Mouse (Mus musculus) hematopoietic stem cell, adult 5-6 weeks (primary cell): ENCODE measurements at regions not wholly inside any gene's neighbourhood (a gene's known extent, or its start where the extent isn't known, plus 50 kb on each side); places are given as distances from the start of the nearest gene placed in this dataset.

Experiments
- ATAC-seq, 2 experiments: fragments of 125-278 bp in 1 of 2; replicated peaks in 1 of 2; 2 replicates each; pipeline ENCODE4 v1.8.0; 2016 to 2017; ENCODE audit warnings: inconsistent platforms in 2 of 2, mild to moderate bottlenecking in 2 of 2, moderate number of reproducible peaks in 2 of 2, low read depth in 1 of 2, moderate TSS enrichment in 1 of 2; ENCODE audit not compliant: low FRiP score in 2 of 2, poor library complexity in 2 of 2, severe bottlenecking in 2 of 2, insufficient read depth in 1 of 2, low TSS enrichment in 1 of 2

DNA sequence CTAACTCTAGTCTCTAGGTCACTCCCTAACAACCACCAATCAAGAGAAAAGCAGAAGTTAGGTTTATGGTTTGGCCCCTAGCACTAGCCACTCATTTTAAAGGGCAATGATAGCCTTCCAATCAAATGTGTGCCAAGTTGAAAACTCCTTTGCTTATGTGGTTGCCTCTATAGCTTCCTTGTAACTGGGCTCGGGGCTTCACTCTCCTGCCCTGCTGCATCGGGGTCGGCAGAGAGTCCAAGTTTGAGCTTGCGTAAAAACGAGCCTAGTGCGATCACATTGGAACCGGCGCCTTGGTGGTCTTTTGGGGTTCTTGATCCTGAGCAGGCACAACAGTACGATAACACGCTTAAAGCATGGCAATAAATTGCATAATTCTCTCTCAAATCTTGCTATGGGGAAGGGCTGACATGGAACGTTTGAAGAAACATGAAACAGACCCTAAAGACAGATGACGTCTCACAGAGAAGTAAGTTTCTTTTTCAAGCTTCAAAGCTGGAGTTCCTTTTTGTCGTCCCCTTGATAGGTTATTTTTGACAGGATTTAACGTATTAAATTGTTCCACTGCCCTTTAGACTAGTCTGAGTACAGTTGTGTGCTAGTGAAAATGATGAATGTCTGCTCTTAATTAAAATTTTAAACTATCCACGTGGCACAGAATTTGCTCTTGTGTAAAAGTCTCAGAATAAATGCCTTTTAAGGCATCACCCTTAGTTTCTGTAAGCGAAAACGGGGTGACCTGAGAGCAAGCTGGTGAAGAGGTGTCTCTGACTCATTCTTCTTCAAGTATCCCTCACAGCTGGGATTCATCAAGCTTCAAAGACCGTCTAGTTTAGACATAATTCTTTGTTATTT, 52.0 kb downstream of the 4930426L09Rik start:
- peak; percentile 32 to 42; a peak in 2 of 4 replicates for ATAC-seq

DNA sequence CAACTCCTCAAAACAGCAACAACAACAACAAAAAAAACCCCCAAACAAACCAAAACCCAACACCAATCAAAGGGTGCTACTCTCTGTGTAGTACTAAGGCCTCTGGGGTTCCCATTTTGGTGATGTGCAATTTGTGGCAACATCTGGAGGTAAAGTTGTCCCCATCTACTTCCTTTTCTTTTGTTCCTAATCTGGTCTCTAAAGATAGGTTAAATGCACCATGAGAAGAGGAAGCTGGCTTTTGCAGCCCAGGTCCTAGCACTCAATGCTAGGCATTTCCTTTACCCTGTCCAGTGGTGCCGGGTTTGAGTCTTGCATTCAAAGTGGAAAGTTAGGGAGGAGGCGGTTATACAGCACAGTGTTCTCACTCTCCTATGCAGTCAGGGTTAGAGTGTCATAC, 57.4 kb downstream of the 4930426L09Rik start:
- ATAC-seq: peak; percentile 74 to 89

DNA sequence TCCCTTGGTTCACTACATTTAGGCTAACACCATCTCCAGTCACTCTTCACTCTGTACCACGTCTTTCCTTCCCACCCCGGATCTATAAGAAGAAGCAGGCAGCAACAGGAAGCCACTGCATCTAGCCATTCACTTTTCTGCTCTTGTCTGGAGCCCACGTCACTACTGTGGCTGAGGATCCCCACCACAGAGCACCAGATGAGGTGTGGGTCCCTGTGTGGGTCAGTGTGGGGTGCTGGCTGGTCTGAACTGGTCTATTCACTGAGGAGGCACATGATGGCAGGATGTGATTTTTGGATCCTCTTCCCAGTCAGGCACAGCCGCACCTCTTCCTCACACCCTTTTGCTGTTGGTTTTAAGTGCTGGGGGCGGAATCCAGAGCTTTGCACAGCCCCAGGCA, 59.7 kb downstream of the 4930426L09Rik start:
- ATAC-seq: peak in 1 of 2 experiments; percentile 28; a peak in 1 of 4 replicates

DNA sequence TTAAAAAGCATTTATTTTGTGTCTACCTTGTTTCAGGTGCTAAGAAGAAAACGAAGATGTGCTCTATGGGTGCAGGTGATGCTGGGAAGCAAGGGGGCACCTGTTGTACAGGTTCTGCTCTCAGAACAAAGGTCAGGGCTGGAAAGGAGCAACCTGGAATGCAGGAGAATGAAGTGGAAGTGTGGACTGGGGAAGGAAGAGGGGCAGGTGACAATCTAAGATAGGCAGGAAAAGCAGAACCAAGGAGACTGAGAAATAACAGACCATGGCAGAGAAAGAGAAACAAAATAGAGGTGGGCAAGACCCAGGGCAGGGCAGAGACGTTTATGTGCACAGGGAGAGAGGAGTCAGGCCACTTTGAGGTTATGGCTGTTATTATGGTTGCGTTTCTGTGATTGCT, 60.6 kb downstream of the 4930426L09Rik start:
- peak in 1 of 2 experiments; percentile 16; a peak in 1 of 4 replicates for ATAC-seq

DNA sequence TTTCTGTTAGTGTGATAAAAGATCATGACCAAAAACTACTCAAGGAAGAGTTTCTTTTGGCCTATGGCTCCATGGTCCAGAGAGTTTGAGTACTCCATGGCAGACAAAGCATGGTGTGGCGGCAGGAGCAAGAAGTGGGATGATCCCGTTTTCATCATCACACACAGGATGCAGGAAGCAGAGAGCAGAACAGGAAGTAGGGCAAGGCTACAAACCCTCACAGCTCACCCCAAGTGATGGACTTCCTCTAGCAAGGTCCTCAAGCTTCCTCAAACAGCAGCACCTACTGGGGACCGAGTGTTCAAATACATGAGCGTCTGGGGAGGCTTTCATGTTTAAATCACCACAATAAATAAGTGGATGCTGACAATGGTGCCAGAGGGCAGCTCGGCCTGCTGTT, 61.1 kb downstream of the 4930426L09Rik start:
- peak; percentile 9 to 36; a peak in 1 of 4 replicates for ATAC-seq

DNA sequence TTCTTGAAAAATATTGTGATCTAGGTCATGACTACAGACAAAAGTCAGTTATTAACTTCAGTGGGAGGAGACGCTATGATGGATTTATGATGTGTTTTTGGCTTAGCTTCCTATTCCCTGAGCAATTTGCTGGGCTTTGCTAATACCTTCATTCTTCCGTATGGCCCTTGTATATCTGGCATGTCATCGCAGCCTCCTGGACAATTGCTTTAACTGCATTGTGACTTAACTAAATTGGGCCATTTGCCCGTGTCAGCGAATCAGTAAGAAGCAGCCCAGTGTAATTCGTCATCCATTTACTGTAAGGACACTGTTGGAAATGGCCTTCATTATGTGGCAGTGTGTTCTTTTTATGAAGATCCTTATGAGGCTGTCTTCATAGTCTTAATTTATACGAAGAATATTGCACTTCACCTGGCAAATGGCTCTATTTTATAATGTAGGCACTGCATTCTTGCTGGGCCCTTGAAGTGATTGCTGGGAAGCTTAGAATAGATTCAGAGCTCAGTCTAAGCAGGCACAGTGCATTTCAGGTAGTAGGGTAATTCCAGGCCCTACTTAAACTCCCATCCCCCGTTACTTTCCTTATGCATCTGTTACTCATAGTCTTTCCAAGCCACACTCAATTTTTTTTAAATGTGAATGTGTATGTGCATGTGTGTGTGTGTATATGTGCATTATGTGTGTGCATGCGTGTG, 62.2 kb downstream of the 4930426L09Rik start:
- no peak for ATAC-seq

DNA sequence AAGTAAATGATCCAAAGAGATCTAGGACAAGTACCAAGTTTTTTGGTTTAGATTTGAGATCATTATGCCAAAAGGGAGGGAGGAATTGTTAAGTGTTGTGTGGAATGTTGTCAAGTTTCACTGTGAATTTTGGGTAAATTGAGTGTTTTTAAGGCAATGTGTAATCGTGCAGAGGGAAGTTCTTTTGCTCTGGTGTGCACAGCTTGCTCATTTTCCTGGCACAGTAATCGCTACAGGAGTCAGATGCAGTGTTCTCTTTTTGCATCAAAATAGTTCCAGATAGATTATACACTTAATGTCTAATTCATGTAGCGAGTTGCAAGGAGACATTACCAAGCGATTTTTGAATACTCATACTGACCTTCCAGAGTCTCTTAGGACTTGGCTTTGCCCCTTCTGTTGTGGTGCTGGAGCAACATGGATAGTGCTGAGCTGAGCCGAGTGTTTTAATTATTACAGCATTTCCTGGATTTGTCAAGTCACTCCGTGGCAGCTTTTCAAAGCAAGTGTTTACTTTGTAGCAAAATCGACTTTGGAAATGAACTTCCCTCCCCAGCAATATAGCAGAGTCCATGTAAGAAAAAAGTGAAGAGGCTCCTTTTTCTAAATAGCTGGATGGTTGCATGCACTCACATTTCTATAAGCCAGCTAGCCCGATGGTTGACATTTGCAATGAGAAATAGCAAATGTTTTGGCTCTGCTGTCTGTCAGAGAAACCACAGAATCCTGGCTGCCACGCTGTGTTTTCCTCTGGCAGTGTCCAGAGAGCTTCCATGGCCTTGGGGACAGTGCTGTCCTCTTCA, 66.6 kb downstream of the 4930426L09Rik start:
- ATAC-seq: peak in 1 of 2 experiments; percentile 27; a peak in 1 of 4 replicates

DNA sequence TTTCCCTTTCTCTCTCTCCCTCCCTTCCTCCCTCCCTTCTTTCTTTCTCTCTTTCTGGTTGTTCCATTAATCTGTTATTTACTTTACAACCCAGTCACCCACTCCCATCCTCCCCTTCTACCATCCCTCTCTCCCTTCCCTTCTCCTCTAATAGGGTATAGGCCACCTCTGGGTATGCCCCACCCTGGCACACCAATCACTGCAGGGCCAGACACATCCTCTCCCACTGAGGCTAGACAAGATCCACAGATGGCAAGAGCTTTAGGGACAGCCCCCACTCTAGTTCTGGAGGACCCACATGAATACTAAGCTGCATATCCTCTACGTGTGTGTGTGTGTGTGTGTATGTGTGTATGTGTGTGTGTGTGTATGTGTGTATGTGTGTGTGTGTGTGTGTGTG, 67.4 kb downstream of the 4930426L09Rik start:
- ATAC-seq: no peak

DNA sequence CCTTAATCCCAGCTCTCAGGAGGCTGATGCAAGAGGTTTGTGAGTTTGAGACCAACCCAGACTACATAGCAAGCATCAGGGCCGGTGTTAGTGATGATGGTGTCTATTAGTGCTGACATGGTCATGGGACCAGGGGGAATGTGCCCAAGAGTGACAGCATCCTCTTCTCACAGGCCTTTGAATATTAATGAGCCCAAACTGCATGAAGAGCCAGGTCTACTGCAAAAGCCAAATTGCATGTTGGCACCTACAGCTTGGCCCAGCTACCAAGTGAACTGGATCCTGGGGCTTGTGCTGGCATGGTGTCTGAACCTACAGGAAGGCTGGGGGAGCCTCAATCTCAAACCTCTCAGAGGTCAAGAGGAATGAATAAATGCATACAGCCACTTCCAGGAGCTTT, 70.0 kb downstream of the 4930426L09Rik start:
- ATAC-seq: no peak

DNA sequence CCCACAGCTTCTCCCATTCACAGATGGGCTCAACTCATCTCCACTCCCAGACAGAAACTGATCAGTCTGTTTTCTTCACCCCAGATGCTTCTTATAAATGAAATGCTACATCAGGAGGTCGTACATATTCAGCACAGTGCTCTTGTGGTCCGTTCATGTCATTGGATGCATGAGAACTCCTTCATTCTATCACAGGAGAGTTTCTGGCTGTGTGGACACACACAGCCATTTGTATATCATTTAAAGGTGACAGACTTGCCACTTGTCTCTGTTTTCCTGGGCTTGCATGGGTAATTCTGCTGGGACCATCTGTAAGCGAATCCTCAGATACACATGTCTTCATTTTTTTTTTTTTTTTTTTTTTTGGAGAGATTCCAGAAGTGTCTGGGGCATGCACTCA, 85.7 kb downstream of the 4930426L09Rik start:
- no peak for ATAC-seq

DNA sequence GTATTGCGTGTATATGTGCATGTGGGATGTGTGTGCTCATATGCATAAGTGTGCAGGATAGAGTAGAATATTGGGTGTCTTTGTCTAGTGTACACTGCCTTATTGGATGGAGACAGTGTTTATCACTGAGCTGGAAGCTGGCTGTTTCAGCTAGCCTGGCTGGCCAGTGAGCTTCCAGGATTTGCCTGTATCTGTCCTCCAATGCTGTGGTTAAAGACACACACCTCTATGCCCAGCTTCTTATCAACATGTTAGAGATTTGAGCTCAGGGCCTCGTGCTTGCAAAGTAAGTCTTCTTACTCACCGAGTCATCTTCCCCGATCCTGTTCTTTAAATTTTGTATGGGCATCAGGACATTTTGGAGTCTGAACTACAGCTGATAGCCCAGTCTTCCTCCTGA, 87.0 kb downstream of the 4930426L09Rik start:
- ATAC-seq: no peak

DNA sequence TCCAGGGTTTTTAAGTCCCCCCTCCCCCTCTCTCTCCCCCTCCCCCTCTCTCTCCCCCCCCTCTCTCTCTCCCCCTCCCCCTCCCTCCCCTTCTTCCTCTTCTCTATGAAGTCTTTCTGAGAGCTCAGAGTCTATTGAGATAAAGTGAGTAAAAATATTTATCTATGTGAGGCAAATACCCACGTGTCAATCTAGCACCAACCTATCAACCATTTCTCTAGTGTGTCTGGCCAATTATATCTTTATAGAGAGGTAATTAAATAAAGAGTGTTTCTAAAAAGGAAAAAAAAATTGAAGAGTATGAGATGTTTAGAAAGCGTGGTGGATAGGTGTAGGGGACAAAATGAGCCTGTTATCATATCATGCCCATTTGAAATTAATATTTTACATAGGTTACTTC, 88.0 kb downstream of the 4930426L09Rik start:
- ATAC-seq: no peak

DNA sequence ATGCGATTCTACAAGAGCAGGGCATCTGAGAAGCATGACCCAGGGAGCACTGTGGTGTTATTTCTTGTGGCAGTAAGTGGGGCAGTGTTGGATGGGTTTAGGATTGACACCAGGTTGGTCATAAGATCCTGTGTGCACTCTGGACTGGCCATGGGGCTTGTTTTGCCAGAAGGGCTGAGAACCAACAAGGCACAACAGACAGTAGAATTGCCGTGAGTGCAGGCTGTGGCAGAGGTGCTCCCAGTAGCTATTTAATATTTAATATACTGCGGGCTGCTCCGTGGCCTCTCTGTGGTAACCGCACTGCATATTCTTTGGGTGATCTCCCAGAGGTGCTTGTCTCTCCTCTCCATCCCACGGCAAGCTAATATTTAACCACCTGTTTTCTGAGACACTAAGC, 88.5 kb downstream of the 4930426L09Rik start:
- ATAC-seq: no peak

DNA sequence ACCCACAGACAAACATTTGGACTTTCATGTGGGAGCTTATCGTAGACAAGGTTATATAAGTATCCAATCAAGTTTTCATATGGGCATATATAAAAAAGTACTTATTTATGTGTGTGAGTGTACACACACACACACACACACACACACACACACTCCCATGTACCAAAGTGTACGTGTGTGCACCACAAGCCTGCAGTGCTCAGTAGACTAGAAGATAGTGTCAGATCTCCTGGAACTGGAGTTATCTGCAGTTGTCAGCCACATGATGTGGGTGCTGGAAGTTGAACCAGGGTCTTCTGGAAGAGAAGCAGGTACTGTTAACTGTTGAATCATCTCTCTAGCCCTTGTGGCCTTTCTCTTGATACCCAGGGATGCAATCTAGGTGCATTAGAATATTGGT, 99.7 kb upstream of the Armc3 start:
- ATAC-seq: no peak

DNA sequence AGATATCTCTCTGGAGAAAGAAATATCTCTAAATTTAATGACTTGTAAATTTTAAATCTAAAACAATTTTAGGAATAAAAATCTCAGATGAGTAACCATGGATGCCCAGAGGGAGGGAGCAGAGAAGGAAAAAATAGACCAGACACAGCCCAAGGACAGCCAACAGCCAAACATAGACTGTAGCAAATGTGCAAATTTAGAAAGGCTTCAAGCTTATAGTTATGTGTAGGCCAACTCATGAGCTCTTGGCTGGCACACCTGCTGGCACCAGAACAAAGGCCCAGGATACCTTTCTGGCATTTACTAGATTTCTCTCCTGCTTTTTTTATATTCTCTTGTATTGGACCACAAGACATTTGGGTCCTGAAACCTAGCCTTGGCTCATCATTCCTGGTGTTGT, 90.3 kb upstream of the Armc3 start:
- ATAC-seq: no peak

DNA sequence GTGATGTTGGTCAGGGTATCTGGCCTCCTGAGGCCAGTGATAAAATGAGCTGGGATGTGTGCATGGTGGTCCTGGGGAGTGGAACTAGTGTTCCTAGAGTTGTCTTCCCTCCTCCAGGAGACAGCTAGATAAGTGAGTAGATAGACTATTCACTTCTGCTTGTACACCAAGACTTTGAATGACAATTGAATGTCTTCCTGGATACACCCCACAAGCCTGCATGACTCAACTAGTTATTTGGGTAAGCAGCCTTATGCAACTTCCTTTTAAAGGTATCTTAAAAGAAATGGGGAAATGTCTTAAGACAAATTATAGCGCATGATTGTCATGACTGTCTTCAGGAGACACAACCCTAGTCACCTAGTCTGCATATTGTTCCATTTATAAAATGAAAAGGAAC, 79.2 kb upstream of the Armc3 start:
- ATAC-seq: peak; percentile 62 to 82; a peak in 3 of 4 replicates

DNA sequence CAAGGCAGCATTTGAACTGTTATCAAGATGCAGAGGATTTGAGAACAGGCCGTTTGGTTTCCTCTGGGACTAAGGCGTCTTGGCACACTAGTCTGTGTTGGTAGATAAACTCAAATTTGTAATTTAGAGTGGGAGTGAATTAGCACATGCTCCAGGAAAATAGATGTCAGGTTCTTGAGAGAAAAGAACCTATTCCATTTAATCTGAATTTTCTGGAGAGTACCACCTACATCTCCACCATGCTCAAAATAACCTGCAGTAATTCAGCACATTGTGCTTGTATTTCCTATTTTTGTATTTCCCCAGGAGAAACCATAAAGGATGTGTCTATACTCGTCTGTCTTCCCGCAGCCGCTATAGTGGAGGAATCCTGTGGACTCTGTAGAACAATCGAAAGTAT, 66.2 kb upstream of the Armc3 start:
- no peak for ATAC-seq

DNA sequence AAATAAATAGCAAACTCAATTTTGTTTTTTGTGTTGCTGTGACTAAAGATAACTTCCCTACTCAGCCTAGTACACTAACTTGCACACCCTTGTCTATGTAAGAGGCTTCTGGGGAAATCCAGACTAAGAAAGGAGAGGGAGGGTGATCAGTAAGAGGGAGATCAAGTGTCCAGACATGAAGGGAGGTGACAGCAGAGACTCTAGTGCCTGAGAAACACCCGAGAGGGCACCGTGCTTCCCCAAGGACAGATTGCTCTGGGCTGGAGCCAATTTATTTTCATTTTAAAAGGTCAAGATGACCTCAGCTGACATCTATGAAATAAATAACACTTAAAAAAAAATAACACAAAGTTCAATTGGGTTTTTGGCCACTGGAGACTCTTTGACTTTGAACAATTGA, 56.5 kb upstream of the Armc3 start:
- ATAC-seq: no peak
